Mouse (Mus musculus): ENCODE data around the gene Fth1. TPM values are rescaled to one million over a fixed set of nuclear protein-coding genes. Genes with fewer than 3 reads are reported as not detected.
"Not testable (repeated sequence)": the region's sequence is repeated elsewhere in the genome, so short reads cannot be mapped to it uniquely, and the experiment has no call there.

Gene Fth1
- 1,616 and 1,651 TPM in 2 replicates for polyA plus RNA-seq (2015; fragmentation: Nextera tagmentation; extraction: Ambion mirVana)

DNA sequence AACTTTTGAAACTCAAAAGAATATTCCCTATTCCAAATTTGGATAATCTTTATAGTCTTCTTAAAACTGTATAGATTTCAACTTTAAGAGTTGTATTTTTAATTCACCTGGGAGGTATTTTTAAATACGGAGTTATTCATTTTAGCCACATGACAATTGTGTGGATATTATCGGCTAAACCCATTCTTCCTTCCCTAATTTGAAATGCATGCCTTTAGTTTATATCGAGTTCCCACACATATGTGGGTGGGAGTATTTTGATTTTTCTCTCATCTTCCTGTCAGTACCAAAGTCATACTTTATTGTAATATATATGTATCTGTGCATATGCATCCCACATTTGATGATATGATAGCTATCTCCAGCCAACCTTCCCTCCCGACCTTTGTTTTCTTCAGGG is at the start of gene Fth1:
Gene Fth1, plus strand, starts transcription at position 341 of the 400 bp plus-strand sequence.
- Histone ChIP-seq H3K36me3 (peaks cover 13% of the 10 kb centered on the region), H3K27me3 (no peaks in the 10 kb centered on the region), H3K4me3 (peak within 1 kb of the TSS; percentile 84; the same call in 1 of the 2 replicates), H3K9me3 (no peaks in the 10 kb centered on the region), H3K4me2 (peak within 1 kb of the TSS; percentile 88; the same call in 1 of the 2 replicates), H3K9ac (no peak within 1 kb of the TSS), H3K27ac (replicated peaks) (peak within 1 kb of the TSS; percentile 95; the same call in 1 of the 2 replicates), H3K4me1 (replicated peaks) (peaks cover 27% of the 10 kb centered on the region)
- 90% methylated on average over 4 of the region's 4 CpGs for WGBS
- no peak for ATAC-seq (ENCODE audit: low read depth)

DNA sequence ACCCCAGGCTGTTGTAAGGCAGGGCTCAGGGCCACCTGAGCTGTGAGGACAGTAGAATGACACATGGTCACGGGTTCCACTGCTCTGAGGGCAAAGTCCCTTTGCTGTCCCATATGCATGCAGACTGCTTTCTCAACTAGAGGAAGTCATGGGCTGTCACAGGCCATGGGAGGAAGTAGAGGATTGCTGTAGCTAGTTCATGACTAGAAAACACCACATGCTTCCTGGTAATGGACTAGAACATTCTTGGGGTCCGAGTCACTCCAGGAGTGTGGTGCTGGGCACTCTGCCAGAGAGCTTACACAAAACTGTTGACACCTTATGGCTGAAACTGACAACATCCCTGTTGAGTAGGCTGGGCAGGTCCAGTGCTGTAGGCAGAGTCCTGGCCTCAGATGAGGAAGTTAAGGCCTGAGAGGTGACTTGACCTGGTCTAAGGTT is 49.2 kb upstream of the Fth1 start:
- H3K4me3 ChIP-seq; H3K9me3 ChIP-seq; H3K36me3 ChIP-seq; H3K27me3 ChIP-seq; H3K4me1 ChIP-seq (replicated peaks); ATAC-seq (ENCODE audit: low read depth); H3K9ac ChIP-seq; H3K27ac ChIP-seq (replicated peaks); H3K4me2 ChIP-seq: not testable (repeated sequence)
- WGBS, result 85% methylated on average over 2 of the region's 2 CpGs

DNA sequence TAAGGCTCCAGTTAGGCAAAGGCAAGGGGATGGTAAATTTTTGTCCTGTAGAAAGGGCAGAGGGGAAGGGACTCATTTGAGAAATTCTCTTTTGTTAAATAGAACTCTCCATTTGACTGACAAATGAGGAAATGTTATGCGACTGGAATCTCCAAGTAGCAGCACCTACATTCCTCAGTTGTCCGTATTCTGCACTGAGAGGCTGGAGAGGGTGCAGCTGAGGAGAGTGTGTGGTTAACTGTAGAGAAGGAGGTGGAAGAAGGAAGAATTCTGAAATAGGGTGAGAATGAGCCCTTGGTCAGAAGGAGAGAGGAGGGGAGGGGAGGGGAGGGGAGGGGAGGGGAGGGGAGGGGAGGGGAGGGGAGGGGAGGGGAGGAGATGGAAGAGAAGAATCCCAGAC is 46.5 kb upstream of the Fth1 start:
- Histone ChIP-seq H3K9me3 (no peaks in the 10 kb centered on the region), H3K4me1 (replicated peaks) (no peaks in the 10 kb centered on the region), H3K4me3 (no peak overlapping the region), H3K27ac (replicated peaks) (no peak overlapping the region), H3K36me3 (no peaks in the 10 kb centered on the region), H3K9ac (no peak overlapping the region), H3K27me3 (no peaks in the 10 kb centered on the region), H3K4me2 (no peak overlapping the region)
- 79% methylated on average over 2 of the region's 2 CpGs for WGBS
- ATAC-seq (ENCODE audit: low read depth), result no peak

- ATAC-seq (ENCODE audit: low read depth), result no peak
- no peak overlapping the region for H3K4me3 ChIP-seq
- no peaks in the 10 kb centered on the region for H3K27me3 ChIP-seq
- WGBS, result 74% methylated on average over 5 of the region's 5 CpGs
- H3K4me2 ChIP-seq, result no peak overlapping the region
- no peaks in the 10 kb centered on the region for H3K36me3 ChIP-seq
- H3K9me3 ChIP-seq, result no peaks in the 10 kb centered on the region
- no peak overlapping the region for H3K9ac ChIP-seq
- no peak overlapping the region for H3K27ac ChIP-seq (replicated peaks)
- H3K4me1 ChIP-seq (replicated peaks), result peaks cover 4% of the 10 kb centered on the region; the same call in 1 of the 2 replicates
These were observed 43.8 kb upstream of the Fth1 start for GRCm38 (mm10) chr19:9936579-9936978.

GRCm38 (mm10) chr19:9937428-9937827 is 43.0 kb upstream of the Fth1 start:
- peaks cover 4% of the 10 kb centered on the region; the same call in 1 of the 2 replicates for H3K4me1 ChIP-seq (replicated peaks)
- 67% methylated on average over 5 of the region's 5 CpGs for WGBS
- no peak overlapping the region for H3K4me3 ChIP-seq
- no peaks in the 10 kb centered on the region for H3K9me3 ChIP-seq
- H3K9ac ChIP-seq, result no peak overlapping the region
- ATAC-seq (ENCODE audit: low read depth), result no peak
- no peaks in the 10 kb centered on the region for H3K27me3 ChIP-seq
- H3K27ac ChIP-seq (replicated peaks), result no peak overlapping the region
- no peaks in the 10 kb centered on the region for H3K36me3 ChIP-seq
- no peak overlapping the region for H3K4me2 ChIP-seq

GRCm38 (mm10) chr19:9938156-9938823 is 42.1 kb upstream of the Fth1 start:
- H3K4me3 ChIP-seq, result no peak overlapping the region
- ATAC-seq (ENCODE audit: low read depth), result no peak
- no peak overlapping the region for H3K4me2 ChIP-seq
- WGBS, result 83% methylated on average over 6 of the region's 6 CpGs
- no peak overlapping the region for H3K9ac ChIP-seq
- no peaks in the 10 kb centered on the region for H3K27me3 ChIP-seq
- H3K4me1 ChIP-seq (replicated peaks), result peaks cover 4% of the 10 kb centered on the region; the same call in 1 of the 2 replicates
- H3K27ac ChIP-seq (replicated peaks), result no peak overlapping the region
- no peaks in the 10 kb centered on the region for H3K9me3 ChIP-seq
- H3K36me3 ChIP-seq, result no peaks in the 10 kb centered on the region

DNA sequence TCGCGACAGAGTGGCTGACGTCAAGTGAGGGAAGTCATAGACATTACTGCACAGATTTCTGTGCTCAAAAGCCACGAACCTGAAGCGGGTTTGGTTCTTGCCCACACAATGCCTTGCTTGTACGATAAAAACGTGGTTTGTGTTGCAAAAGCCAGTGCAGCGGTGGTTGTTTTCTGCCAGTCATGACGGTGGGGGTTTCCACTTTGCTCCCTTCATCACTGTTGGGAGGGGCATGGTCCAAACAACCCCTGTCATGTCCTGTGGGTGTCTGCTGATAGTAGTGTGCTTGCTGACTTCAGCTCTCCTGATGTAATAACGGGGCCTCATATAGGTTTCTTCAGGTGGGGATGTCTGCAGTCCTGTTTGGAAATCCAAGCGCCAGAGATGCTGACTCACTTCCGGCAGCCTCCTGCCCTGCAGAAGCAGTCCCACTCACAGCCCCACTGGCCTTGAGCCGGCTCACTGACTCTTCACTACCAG is 41.5 kb upstream of the Fth1 start:
- Histone ChIP-seq H3K27ac (replicated peaks) (no peak overlapping the region), H3K27me3 (no peaks in the 10 kb centered on the region), H3K4me1 (replicated peaks) (peaks cover 4% of the 10 kb centered on the region; the same call in 1 of the 2 replicates), H3K9me3 (no peaks in the 10 kb centered on the region), H3K4me3 (no peak overlapping the region), H3K4me2 (no peak overlapping the region), H3K9ac (no peak overlapping the region), H3K36me3 (no peaks in the 10 kb centered on the region)
- WGBS, result 75% methylated on average over 13 of the region's 13 CpGs
- no peak for ATAC-seq (ENCODE audit: low read depth)

DNA sequence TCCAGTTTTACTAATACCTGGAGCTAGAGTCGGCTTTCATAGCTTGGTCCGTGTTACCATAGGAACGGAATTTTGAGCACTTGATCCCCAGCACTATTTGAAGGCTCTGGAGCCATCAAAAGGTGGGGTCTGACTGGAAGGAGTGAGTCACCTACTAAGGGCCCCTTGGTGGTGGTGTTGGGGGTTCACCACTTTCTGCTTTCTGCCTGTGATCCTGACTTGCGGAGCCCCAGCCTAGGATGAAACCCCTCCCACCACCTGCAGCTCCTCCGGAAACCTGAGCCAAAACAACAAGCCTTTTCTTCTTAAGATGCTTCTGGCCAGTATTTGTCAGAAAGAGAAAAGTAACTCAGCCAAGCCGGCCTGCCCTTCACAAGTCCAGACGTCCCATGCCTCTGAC is 40.6 kb upstream of the Fth1 start:
- 65% methylated on average over 7 of the region's 7 CpGs for WGBS
- H3K27me3 ChIP-seq, result no peaks in the 10 kb centered on the region
- no peak overlapping the region for H3K4me3 ChIP-seq
- no peak overlapping the region for H3K4me2 ChIP-seq
- H3K4me1 ChIP-seq (replicated peaks), result peaks cover 4% of the 10 kb centered on the region; the same call in 1 of the 2 replicates
- no peaks in the 10 kb centered on the region for H3K36me3 ChIP-seq
- no peak overlapping the region for H3K27ac ChIP-seq (replicated peaks)
- H3K9ac ChIP-seq, result no peak overlapping the region
- H3K9me3 ChIP-seq, result no peaks in the 10 kb centered on the region
- ATAC-seq (ENCODE audit: low read depth), result no peak

GRCm38 (mm10) chr19:9940903-9941302 is 39.5 kb upstream of the Fth1 start:
- Histone ChIP-seq H3K9ac (no peak overlapping the region), H3K4me3 (no peak overlapping the region), H3K27ac (replicated peaks) (no peak overlapping the region), H3K4me1 (replicated peaks) (peaks cover 4% of the 10 kb centered on the region; the same call in 1 of the 2 replicates), H3K9me3 (no peaks in the 10 kb centered on the region), H3K27me3 (no peaks in the 10 kb centered on the region), H3K4me2 (no peak overlapping the region), H3K36me3 (no peaks in the 10 kb centered on the region)
- 10% methylated on average over 4 of the region's 4 CpGs for WGBS
- ATAC-seq (ENCODE audit: low read depth), result no peak

- H3K27me3 ChIP-seq, result no peaks in the 10 kb centered on the region
- WGBS, result 71% methylated on average over 1 of the region's 1 CpGs
- no peak for ATAC-seq (ENCODE audit: low read depth)
These were observed 38.6 kb upstream of the Fth1 start for GRCm38 (mm10) chr19:9941809-9942208.

GRCm38 (mm10) chr19:9942539-9943533 is 37.6 kb upstream of the Fth1 start:
- Histone ChIP-seq H3K4me2 (no peak overlapping the region), H3K4me3 (no peak overlapping the region), H3K27ac (replicated peaks) (0 out of 2 replicates have a peak overlapping the region, but pooled peaks have one; percentile 3), H3K9me3 (no peaks in the 10 kb centered on the region), H3K4me1 (replicated peaks) (peaks cover 4% of the 10 kb centered on the region; the same call in 1 of the 2 replicates), H3K36me3 (no peaks in the 10 kb centered on the region), H3K9ac (no peak overlapping the region), H3K27me3 (no peaks in the 10 kb centered on the region)
- 69% methylated on average over 10 of the region's 10 CpGs for WGBS
- ATAC-seq (ENCODE audit: low read depth), result no peak

More at GRCm38 (mm10) chr19:9941809-9942208, 38.6 kb upstream of the Fth1 start:
- Histone ChIP-seq H3K4me3 (no peak overlapping the region), H3K4me2 (no peak overlapping the region), H3K4me1 (replicated peaks) (peaks cover 4% of the 10 kb centered on the region; the same call in 1 of the 2 replicates), H3K27ac (replicated peaks) (no peak overlapping the region), H3K9ac (no peak overlapping the region), H3K9me3 (no peaks in the 10 kb centered on the region), H3K36me3 (no peaks in the 10 kb centered on the region)

All from neural tube, embryonic 13.5 days (tissue).